Mouse (Mus musculus) hindbrain, embryonic 16.5 days (tissue): ENCODE results near the gene Dpp6. TPM values are rescaled to one million over a fixed set of nuclear protein-coding genes. Genes with fewer than 3 reads are reported as not detected.

Experiments used
- ATAC-seq: fragments of 200-750 bp; cut with Nextera tagmentation; 2 replicates; pipeline ENCODE4 v1.8.0; 2017; ENCODE audit warnings: moderate TSS enrichment, moderate library complexity
- H3K27ac ChIP-seq: fragments of 300-500 bp; sonication (generic); 2 replicates; pipeline ENCODE4 v1.5.1; 2014; ENCODE audit warnings: low read depth, mild to moderate bottlenecking, control low read depth, low read length, moderate library complexity
- H3K27me3 ChIP-seq: fragments of 300-500 bp; sonication (generic); replicated peaks from 2 replicates; pipeline ENCODE4 v1.6.1; 2014; ENCODE audit warnings: low read length; ENCODE audit not compliant: control insufficient read depth, insufficient read depth
- H3K36me3 ChIP-seq: fragments of 300-500 bp; sonication (generic); 2 replicates; pipeline ENCODE4 v1.6.1; 2014; ENCODE audit warnings: mild to moderate bottlenecking, low read length, moderate library complexity, mixed read lengths; ENCODE audit not compliant: control insufficient read depth, insufficient read depth
- H3K4me1 ChIP-seq: fragments of 300-500 bp; sonication (generic); 2 replicates; pipeline ENCODE4 v1.6.1; 2014; ENCODE audit warnings: low read depth, low read length; ENCODE audit not compliant: control insufficient read depth, insufficient read depth
- H3K4me2 ChIP-seq: fragments of 300-500 bp; sonication (generic); 2 replicates; pipeline ENCODE4 v1.6.1; 2014; ENCODE audit warnings: mild to moderate bottlenecking, low read length, control low read depth, moderate library complexity
- H3K4me3 ChIP-seq: fragments of 300-500 bp; sonication (generic); 2 replicates; pipeline ENCODE4 v1.5.1; 2014; ENCODE audit warnings: mild to moderate bottlenecking, low read length, control low read depth, moderate library complexity
- H3K9ac ChIP-seq: fragments of 300-500 bp; sonication (generic); 2 replicates; pipeline ENCODE4 v1.6.1; 2014; ENCODE audit warnings: low read depth, mild to moderate bottlenecking, control low read depth, low read length, moderate library complexity
- H3K9me3 ChIP-seq: fragments of 300-500 bp; sonication (generic); 2 replicates; pipeline ENCODE4 v1.6.1; 2014; ENCODE audit warnings: mild to moderate bottlenecking, low read length, moderate library complexity; ENCODE audit not compliant: control insufficient read depth
- WGBS: fragments of 180-500 bp; shearing (Covaris S2); extraction: QIAGEN DNeasy Blood & Tissue Kit; methylation state at CpG from one replicate; pipeline ENCODE4 v1.1.7; 2014; 5-methylcytosine and 5-hydroxymethylcytosine counted together
- polyA plus RNA-seq: library from polyadenylated mRNA; unstranded; fragments of >200 nt; fragmentation: Nextera tagmentation; extraction: Ambion mirVana; gene quantifications from 2 replicates; pipeline ENCODE4 v1.2.1, GENCODE M21; 2015

Gene Dpp6
- polyA plus RNA-seq, 1 experiment from 2014 or later = 97.0 TPM

GRCm38 (mm10) chr5:27261746-27262727 lies 445.0 kb downstream of the Dpp6 start:
- Histone ChIP-seq H3K4me2 (peak overlapping the region; percentile 81), H3K27me3 (no peaks in the 10 kb centered on the region), H3K9ac (peak overlapping the region; percentile 61), H3K4me1 (peaks cover 26% of the 10 kb centered on the region), H3K4me3 (peak overlapping the region; percentile 44), H3K36me3 (no peaks in the 10 kb centered on the region), H3K27ac (peak overlapping the region; percentile 84), H3K9me3 (no peaks in the 10 kb centered on the region)
- peak; percentile 94 for ATAC-seq
- WGBS = 2% methylated on average over 24 of the region's 27 CpGs

- no peaks in the 10 kb centered on the region for H3K36me3 ChIP-seq
- 20% methylated on average over 1 of the region's 1 CpGs for whole genome bisulfite sequencing
- H3K4me2 ChIP-seq = peak overlapping the region; percentile 81
- peak overlapping the region; percentile 61 for H3K9ac ChIP-seq
- no peaks in the 10 kb centered on the region for H3K27me3 ChIP-seq
- peak; percentile 24; the same call in 1 of the 2 replicates for ATAC-seq
- H3K4me1 ChIP-seq = peaks cover 26% of the 10 kb centered on the region
- peak overlapping the region; percentile 44 for H3K4me3 ChIP-seq
- H3K27ac ChIP-seq = peak overlapping the region; percentile 84
- H3K9me3 ChIP-seq = no peaks in the 10 kb centered on the region
Observed at GRCm38 (mm10) chr5:27262751-27263150, 445.7 kb downstream of the Dpp6 start.

GRCm38 (mm10) chr5:27265281-27265680 lies 448.3 kb downstream of the Dpp6 start:
- Histone ChIP-seq H3K27ac (no peak overlapping the region), H3K4me3 (no peak overlapping the region; the same call in 1 of the 2 replicates), H3K9me3 (no peaks in the 10 kb centered on the region; the same call in 1 of the 2 replicates), H3K27me3 (no peaks in the 10 kb centered on the region), H3K9ac (no peak overlapping the region), H3K36me3 (no peaks in the 10 kb centered on the region), H3K4me2 (peak overlapping the region; percentile 81), H3K4me1 (peaks cover 28% of the 10 kb centered on the region)
- ATAC-seq = no peak
- 69% methylated on average over 3 of the region's 3 CpGs for WGBS

- no peaks in the 10 kb centered on the region for H3K27me3 ChIP-seq
- 81% methylated on average over 4 of the region's 4 CpGs for WGBS
- H3K4me1 ChIP-seq = peaks cover 2% of the 10 kb centered on the region; the same call in 1 of the 2 replicates
- H3K4me2 ChIP-seq = no peak overlapping the region
- H3K9me3 ChIP-seq = no peaks in the 10 kb centered on the region; the same call in 1 of the 2 replicates
- H3K9ac ChIP-seq = no peak overlapping the region
- no peak overlapping the region for H3K27ac ChIP-seq
- no peaks in the 10 kb centered on the region for H3K36me3 ChIP-seq
- no peak overlapping the region for H3K4me3 ChIP-seq
- no peak for ATAC-seq
Observed at GRCm38 (mm10) chr5:27271336-27271735, 454.3 kb downstream of the Dpp6 start.

- Histone ChIP-seq H3K4me1 (no peaks in the 10 kb centered on the region; the same call in 1 of the 2 replicates), H3K4me3 (no peak overlapping the region), H3K36me3 (no peaks in the 10 kb centered on the region), H3K27me3 (no peaks in the 10 kb centered on the region), H3K9me3 (no peaks in the 10 kb centered on the region), H3K9ac (no peak overlapping the region), H3K4me2 (no peak overlapping the region), H3K27ac (no peak overlapping the region)
- WGBS = 80% methylated on average over 8 of the region's 8 CpGs
- ATAC-seq = no peak
Observed at GRCm38 (mm10) chr5:27274781-27275395, 457.9 kb downstream of the Dpp6 start.

- WGBS = 86% methylated on average over 1 of the region's 1 CpGs
- H3K4me2 ChIP-seq = no peak overlapping the region
- no peaks in the 10 kb centered on the region; the same call in 1 of the 2 replicates for H3K4me1 ChIP-seq
- no peak overlapping the region for H3K27ac ChIP-seq
- H3K36me3 ChIP-seq = no peaks in the 10 kb centered on the region
- no peak for ATAC-seq
- H3K27me3 ChIP-seq = no peaks in the 10 kb centered on the region
- H3K4me3 ChIP-seq = no peak overlapping the region
- no peaks in the 10 kb centered on the region for H3K9me3 ChIP-seq
- H3K9ac ChIP-seq = no peak overlapping the region
Observed at GRCm38 (mm10) chr5:27275871-27276270, 458.9 kb downstream of the Dpp6 start.

GRCm38 (mm10) chr5:27278120-27278645 lies 461.2 kb downstream of the Dpp6 start:
- Histone ChIP-seq H3K9ac (no peak overlapping the region), H3K27ac (no peak overlapping the region), H3K4me3 (no peak overlapping the region), H3K27me3 (no peaks in the 10 kb centered on the region), H3K4me2 (no peak overlapping the region), H3K4me1 (no peaks in the 10 kb centered on the region; the same call in none of the 2 replicates), H3K36me3 (no peaks in the 10 kb centered on the region), H3K9me3 (no peaks in the 10 kb centered on the region)
- WGBS = 74% methylated on average over 10 of the region's 10 CpGs
- ATAC-seq = no peak

- Histone ChIP-seq H3K4me3 (no peak overlapping the region), H3K27me3 (no peaks in the 10 kb centered on the region), H3K27ac (no peak overlapping the region), H3K4me1 (peaks cover 9% of the 10 kb centered on the region), H3K9ac (no peak overlapping the region), H3K4me2 (no peak overlapping the region), H3K9me3 (no peaks in the 10 kb centered on the region), H3K36me3 (no peaks in the 10 kb centered on the region)
- 42% methylated on average over 4 of the region's 4 CpGs for WGBS
- ATAC-seq = 0 out of 2 replicates have a peak, but pooled peaks have one; percentile 42
Observed at GRCm38 (mm10) chr5:27286876-27287275, 469.9 kb downstream of the Dpp6 start.

- no peaks in the 10 kb centered on the region for H3K27me3 ChIP-seq
- no peak overlapping the region for H3K27ac ChIP-seq
- H3K4me3 ChIP-seq = no peak overlapping the region
- 86% methylated on average over 8 of the region's 8 CpGs for WGBS
- 0 out of 2 replicates have a peak, but pooled peaks cover 2% of the 10 kb centered on the region for H3K9me3 ChIP-seq
- H3K4me2 ChIP-seq = no peak overlapping the region
- peaks cover 6% of the 10 kb centered on the region for H3K4me1 ChIP-seq
- H3K36me3 ChIP-seq = no peaks in the 10 kb centered on the region
- no peak for ATAC-seq
- H3K9ac ChIP-seq = no peak overlapping the region
Observed at GRCm38 (mm10) chr5:27291378-27291777, 474.4 kb downstream of the Dpp6 start.
